Mouse (Mus musculus) gastrocnemius, adult 2 months (tissue): ENCODE results near the gene Amph. TPM values are rescaled to one million over a fixed set of nuclear protein-coding genes. Genes with fewer than 3 reads are reported as not detected.

Source experiments
- DNase-seq: peaks from one replicate; pipeline ENCODE4 v3.0.0; 2022
- H3K27ac ChIP-seq: fragments of 200-600 bp; 2 replicates; pipeline ENCODE4 v1.8.1; 2022; ENCODE audit warnings: mild to moderate bottlenecking
- H3K4me3 ChIP-seq: fragments of 200-600 bp; 2 replicates; pipeline ENCODE4 v1.8.1; 2022; ENCODE audit warnings: mild to moderate bottlenecking, moderate library complexity
- CTCF ChIP-seq: fragments of 200-600 bp; IDR thresholded peaks from 2 replicates; pipeline ENCODE4 v1.8.1; 2022; ENCODE audit warnings: antibody characterized with exemption, mild to moderate bottlenecking, moderate library complexity
- intact Hi-C: fragments of 180-260 bp; cut with DNase I; formaldehyde crosslinking; loops from one replicate; pipeline ENCODE4 v1.15.1; 2025
- total RNA-seq, 2 experiments: library from RNA; stranded (reverse); gene quantifications; 2 replicates each; pipeline ENCODE4 v1.2.3; 2021

Amph gene
- total RNA-seq, 2 experiments from 2014 or later = 0.33 to 0.73 TPM

GRCm38 (mm10) chr13:18988323-18988722, 40.3 kb downstream of the Amph start:
- no peak overlapping the region for H3K27ac ChIP-seq
- H3K4me3 ChIP-seq = no peak overlapping the region
- intact Hi-C loops = no loop called here
- TF ChIP-seq CTCF = no peak
- DNase-seq = no peak

- intact Hi-C loops = no loop called here
- TF ChIP-seq CTCF = no peak
- DNase-seq = no peak
- Histone ChIP-seq H3K4me3 (no peak overlapping the region), H3K27ac (no peak overlapping the region)
These were observed 41.2 kb downstream of the Amph start for GRCm38 (mm10) chr13:18989185-18989714.

- no peak for TF ChIP-seq CTCF
- no peak for DNase-seq
- H3K27ac ChIP-seq = no peak overlapping the region
- intact Hi-C loops = no loop called here
- H3K4me3 ChIP-seq = no peak overlapping the region
These were observed 54.5 kb downstream of the Amph start for GRCm38 (mm10) chr13:19002502-19002901.

GRCm38 (mm10) chr13:19004406-19004805, 56.4 kb downstream of the Amph start:
- intact Hi-C loops = no loop called here
- TF ChIP-seq CTCF = no peak

GRCm38 (mm10) chr13:19008440-19008839, 60.4 kb downstream of the Amph start:
- no peak for DNase-seq
- intact Hi-C loops = no loop called here
- Histone ChIP-seq H3K27ac (no peak overlapping the region), H3K4me3 (no peak overlapping the region)
- no peak for TF ChIP-seq CTCF

More at GRCm38 (mm10) chr13:19004406-19004805, 56.4 kb downstream of the Amph start:
- DNase-seq = no peak
- no peak overlapping the region for H3K4me3 ChIP-seq
- H3K27ac ChIP-seq = no peak overlapping the region

GRCm38 (mm10) chr13:19014825-19015375, 66.9 kb downstream of the Amph start:
- intact Hi-C loops = no loop called here
- Histone ChIP-seq H3K27ac (no peak overlapping the region), H3K4me3 (no peak overlapping the region)
- no peak for DNase-seq
- TF ChIP-seq CTCF = no peak

GRCm38 (mm10) chr13:19021529-19021928, 73.5 kb downstream of the Amph start:
- no peak for TF ChIP-seq CTCF
- Histone ChIP-seq H3K27ac (no peak overlapping the region), H3K4me3 (no peak overlapping the region)
- intact Hi-C loops = no loop called here
- no peak for DNase-seq

GRCm38 (mm10) chr13:19022310-19022709, 74.3 kb downstream of the Amph start:
- no peak overlapping the region for H3K27ac ChIP-seq
- H3K4me3 ChIP-seq = no peak overlapping the region
- no peak for DNase-seq
- intact Hi-C loops = no loop called here
- no peak for TF ChIP-seq CTCF

GRCm38 (mm10) chr13:19025091-19025688, 77.2 kb downstream of the Amph start:
- Histone ChIP-seq H3K4me3 (no peak overlapping the region), H3K27ac (no peak overlapping the region)
- intact Hi-C loops = no loop called here
- no peak for TF ChIP-seq CTCF
- no peak for DNase-seq

GRCm38 (mm10) chr13:19025906-19026305, 77.9 kb downstream of the Amph start:
- intact Hi-C loops = no loop called here
- H3K27ac ChIP-seq = no peak overlapping the region
- no peak for DNase-seq
- no peak overlapping the region for H3K4me3 ChIP-seq
- no peak for TF ChIP-seq CTCF

- no peak for DNase-seq
- Histone ChIP-seq H3K27ac (no peak overlapping the region), H3K4me3 (no peak overlapping the region)
- intact Hi-C loops = no loop called here
- no peak for TF ChIP-seq CTCF
These were observed 78.9 kb downstream of the Amph start for GRCm38 (mm10) chr13:19026923-19027322.

- intact Hi-C loops = no loop called here
- H3K27ac ChIP-seq = no peak overlapping the region
- H3K4me3 ChIP-seq = no peak overlapping the region
- no peak for DNase-seq
- TF ChIP-seq CTCF = no peak
These were observed 79.9 kb downstream of the Amph start for GRCm38 (mm10) chr13:19027766-19028350.

- H3K4me3 ChIP-seq = no peak overlapping the region
- TF ChIP-seq CTCF = no peak
- no peak overlapping the region for H3K27ac ChIP-seq
- no peak for DNase-seq
- intact Hi-C loops = no loop called here
These were observed 84.1 kb downstream of the Amph start for GRCm38 (mm10) chr13:19031916-19032688.
